Mouse (Mus musculus): ENCODE results near the gene Gm20517.
"Not testable (repeated sequence)": the region's sequence is repeated elsewhere in the genome, so short reads cannot be mapped to it uniquely, and the experiment has no call there.

Gm20517 gene

GRCm38 (mm10) chr17:47596162-47596838, 15.1 kb upstream of the Gm20517 start:
- in situ Hi-C loops (cut with MboI, MseI), result no loop called here

GRCm38 (mm10) chr17:47596839-47597164, 14.6 kb upstream of the Gm20517 start:
- in situ Hi-C loops (cut with MboI, MseI), result no loop called here

- in situ Hi-C loops (cut with MboI, MseI), result no loop called here
These were observed 14.1 kb upstream of the Gm20517 start for GRCm38 (mm10) chr17:47597261-47597660.

GRCm38 (mm10) chr17:47597838-47598579, 13.4 kb upstream of the Gm20517 start:
- in situ Hi-C loops (cut with MboI, MseI), result no loop called here

DNA sequence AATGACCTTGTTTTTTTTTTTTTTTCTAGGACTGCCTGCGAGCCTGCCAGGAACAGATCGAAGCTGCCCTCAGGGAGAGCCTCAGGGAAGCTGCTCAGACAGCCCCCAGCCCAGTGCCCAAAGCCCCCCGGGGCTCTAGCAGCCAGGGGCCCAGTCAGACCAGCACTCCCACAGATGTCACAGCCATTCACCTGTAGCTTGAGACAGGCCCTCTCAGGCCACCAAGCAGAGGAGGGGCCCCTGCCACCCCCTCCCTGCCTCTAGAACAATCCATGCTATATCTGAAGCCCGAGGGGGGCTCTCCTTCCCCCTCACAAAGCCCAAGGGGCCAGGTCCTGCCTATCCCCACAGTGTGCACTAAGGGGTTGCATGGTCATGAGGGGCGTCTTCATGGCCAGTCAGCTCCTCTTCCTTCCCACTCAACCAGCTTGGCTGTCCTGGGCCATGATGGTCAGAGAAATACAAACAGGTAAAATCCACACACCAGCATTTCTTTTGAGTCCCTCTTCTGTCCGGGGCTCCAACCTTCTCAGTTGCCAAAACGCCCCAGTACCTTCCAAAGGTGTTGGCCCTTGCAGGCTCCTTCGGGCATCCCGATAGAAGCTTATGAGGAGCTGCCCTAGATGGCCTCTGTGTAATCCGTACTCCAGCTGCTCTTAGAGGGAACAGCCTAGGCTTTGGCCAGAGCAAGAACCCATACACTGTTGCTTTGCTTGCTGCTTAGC, 12.6 kb upstream of the Gm20517 start:
- in situ Hi-C loops (cut with MboI, MseI), result not testable (repeated sequence)

GRCm38 (mm10) chr17:47599511-47600297, 11.7 kb upstream of the Gm20517 start:
- in situ Hi-C loops (cut with MboI, MseI), result no loop called here

- in situ Hi-C loops (cut with MboI, MseI), result no loop called here
These were observed 10.6 kb upstream of the Gm20517 start for GRCm38 (mm10) chr17:47600601-47601388.

GRCm38 (mm10) chr17:47601389-47601755, 10.0 kb upstream of the Gm20517 start:
- in situ Hi-C loops (cut with MboI, MseI), result no loop called here

DNA sequence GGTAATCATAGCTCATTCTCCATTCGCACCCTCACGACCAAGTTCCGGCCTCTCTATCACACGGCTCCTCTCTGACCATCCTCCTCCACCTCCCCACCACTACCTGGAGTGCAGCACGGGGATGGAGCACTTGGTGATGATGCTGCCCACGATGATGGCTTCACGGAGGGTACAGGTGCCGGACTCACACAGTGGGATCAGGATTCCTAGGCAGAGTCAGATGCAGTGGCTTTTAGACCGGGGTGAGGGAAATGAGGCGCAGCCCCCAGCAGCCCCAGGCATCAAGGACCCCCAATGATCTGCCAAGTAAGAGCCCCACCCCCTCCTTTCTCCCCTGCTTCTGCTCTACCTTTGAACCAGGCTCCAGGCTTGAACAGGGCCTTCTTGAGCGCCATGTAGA, 9.1 kb upstream of the Gm20517 start:
- in situ Hi-C loops (cut with MboI, MseI), result no loop called here

GRCm38 (mm10) chr17:47606220-47606619, 5.2 kb upstream of the Gm20517 start:
- in situ Hi-C loops (cut with MboI, MseI), result no loop called here

DNA sequence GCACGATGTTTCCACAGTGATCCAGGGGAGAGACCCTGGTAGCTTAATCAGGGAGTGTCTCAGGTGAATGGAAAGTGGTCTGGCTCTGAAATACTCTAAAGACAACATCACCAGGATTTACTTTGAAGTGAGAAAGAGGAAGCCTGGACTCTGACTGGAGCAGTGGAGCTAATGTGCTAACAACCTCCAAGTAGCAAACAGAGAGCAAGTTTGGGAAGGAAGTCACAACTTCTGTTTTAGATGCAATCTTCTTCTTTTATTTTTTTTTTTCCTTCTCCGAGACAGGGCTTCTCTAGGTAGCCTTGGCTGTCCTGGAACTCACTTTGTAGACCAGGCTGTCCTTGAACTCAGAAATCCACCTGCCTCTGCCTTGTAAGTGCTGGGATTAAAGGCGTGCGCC, 2.2 kb upstream of the Gm20517 start:
- in situ Hi-C loops (cut with MboI, MseI), result no loop called here

GRCm38 (mm10) chr17:47611661-47611982, 233 bp downstream of the Gm20517 start:
- in situ Hi-C loops (cut with MboI, MseI), result loop anchor here (5.0 kb wide), 1 partner anchor 81 kb away; the partner anchor contains the start of genes Gm21981 and Prickle4

- in situ Hi-C loops (cut with MboI, MseI), result loop anchor here (5.0 kb wide), 1 partner anchor 78 kb away; the partner anchor contains the start of genes Gm21981 and Prickle4
These were observed 2.6 kb downstream of the Gm20517 start for GRCm38 (mm10) chr17:47614018-47614417.

GRCm38 (mm10) chr17:47616119-47616518, 4.7 kb downstream of the Gm20517 start:
- in situ Hi-C loops (cut with MboI, MseI), result no loop called here

- in situ Hi-C loops (cut with MboI, MseI), result no loop called here
These were observed 5.3 kb downstream of the Gm20517 start for GRCm38 (mm10) chr17:47616652-47617051.

DNA sequence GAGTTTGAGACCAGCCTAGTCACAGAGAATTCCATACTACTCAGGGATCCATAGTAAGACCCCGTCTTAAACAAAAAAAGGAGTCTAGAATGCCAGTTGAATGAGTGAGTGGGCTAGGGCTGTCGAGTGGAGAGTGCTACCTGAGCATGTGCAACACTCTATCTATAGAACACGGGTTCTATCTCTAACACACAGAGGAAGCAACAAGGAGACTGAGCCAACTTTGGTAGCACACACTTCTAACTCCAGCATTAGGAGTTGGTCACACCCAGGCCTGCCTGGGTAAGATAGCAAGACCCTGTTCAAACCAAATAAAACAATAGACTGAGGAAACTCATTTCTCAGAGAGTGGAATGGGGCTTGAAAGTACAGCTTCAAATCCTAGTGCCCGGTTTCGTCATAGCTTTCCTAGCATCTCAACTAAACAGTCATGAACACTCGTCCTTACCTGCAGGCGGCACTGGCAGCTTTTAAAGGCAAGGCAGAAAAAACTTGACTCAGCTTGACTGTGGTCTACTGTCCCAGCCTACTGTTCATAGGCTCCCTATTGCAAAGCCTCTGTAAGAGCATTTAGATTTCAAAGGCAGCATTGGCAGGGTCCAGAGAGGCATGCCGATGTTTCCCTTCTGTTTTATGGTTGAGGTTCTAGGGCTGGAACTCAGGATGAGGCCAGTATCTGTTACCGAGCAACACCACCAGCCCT, 6.4 kb downstream of the Gm20517 start:
- in situ Hi-C loops (cut with MboI, MseI), result no loop called here

GRCm38 (mm10) chr17:47618556-47619311, 7.3 kb downstream of the Gm20517 start:
- in situ Hi-C loops (cut with MboI, MseI), result no loop called here

DNA sequence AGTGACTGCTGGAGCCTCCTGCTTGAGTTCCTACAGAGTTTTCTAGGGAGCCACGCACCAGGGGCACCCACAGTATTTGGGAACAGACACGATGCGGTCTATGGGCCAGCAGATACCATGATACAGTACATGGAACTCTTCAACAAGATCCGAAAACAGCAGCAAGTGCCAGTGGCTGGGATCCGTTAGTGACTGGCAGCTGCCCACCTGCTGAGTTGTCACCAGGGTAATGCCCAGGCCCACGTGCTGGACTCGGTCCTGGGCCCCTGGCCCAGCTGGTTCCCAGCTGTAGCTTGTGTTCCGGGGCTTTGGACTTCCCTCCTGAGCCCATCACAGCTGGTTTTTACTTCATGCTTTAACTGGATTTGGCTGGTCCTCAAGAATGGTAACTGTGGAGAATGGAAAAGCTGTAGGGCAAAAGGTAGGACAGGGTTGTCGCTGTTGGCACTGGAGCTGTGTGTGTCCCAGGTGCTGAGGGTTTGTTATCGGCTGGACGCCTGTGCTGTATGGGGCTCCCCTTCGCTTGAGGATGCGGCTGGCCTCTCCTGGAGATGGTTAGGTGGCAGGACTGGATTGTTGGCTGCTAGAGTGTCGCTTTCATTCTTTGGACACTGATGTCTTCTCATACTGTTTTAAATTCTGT, 11.6 kb downstream of the Gm20517 start:
- in situ Hi-C loops (cut with MboI, MseI), result no loop called here

GRCm38 (mm10) chr17:47624572-47624971, 13.2 kb downstream of the Gm20517 start:
- in situ Hi-C loops (cut with MboI, MseI), result not testable (repeated sequence)
